Mouse (Mus musculus) leukemia stem cell, adult 10-12 weeks (primary cell): ENCODE measurements around the gene Pfkl. TPM values are rescaled to one million over a fixed set of nuclear protein-coding genes. Genes with fewer than 3 reads are reported as not detected.

ENCODE experiments used
- polyA plus RNA-seq: library from polyadenylated mRNA; stranded (reverse); fragments of >175 nt; gene quantifications from 2 replicates; pipeline ENCODE4 v1.2.3, GENCODE M21; 2012; ENCODE audit warnings: low replicate concordance

Pfkl gene
- 84.1 and 114 TPM in 2 replicates for polyA plus RNA-seq

DNA sequence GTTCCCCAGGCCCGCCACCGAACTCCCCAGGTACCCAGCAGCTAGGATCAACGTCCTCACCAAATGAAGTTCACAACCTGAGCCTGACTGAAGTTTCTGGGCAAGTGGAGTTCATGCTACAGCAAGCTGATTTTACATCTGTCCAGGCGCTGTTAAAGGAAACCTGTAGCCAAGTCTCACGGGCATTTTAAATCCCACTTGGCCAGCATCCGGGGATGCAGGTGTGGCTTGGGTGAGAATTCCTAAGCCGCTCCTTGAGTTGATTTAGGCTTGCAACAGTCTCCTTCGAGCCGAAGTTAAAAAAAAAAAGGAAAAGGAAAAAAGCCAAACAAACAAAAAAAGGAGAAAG lies at the start of gene Pfkl:
TSS of gene Pfkl (minus strand) at position 139 of the 349 bp plus-strand sequence.

GRCm38 (mm10) chr10:78043406-78043836 lies 33.5 kb upstream of the Pfkl start, which contains the start of gene Aire:
Aire (minus strand) TSS chr10:78043610.

DNA sequence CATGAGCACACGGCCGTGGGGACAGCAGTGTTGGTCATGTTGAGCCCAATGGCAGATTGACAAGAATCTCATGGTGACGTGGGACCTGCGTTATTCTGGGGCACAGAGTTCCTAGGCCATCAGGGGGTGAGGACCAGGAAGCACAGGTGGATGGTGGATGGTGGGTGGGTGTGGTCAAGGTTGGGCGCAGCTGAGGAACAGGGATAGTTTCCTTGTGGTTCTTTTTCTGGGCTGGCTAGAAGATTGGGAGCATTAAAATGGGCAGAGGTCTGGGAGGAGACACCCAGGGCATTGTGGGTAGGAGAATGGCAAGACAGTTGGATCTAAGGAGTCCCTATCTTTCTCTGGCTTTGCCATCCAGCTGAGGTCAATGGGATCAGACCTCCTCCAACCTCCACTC lies 31.8 kb upstream of the Pfkl start, which contains the start of gene Dnmt3l:
TSS of gene Dnmt3l (plus strand) at position 301 of the 400 bp plus-strand sequence.

DNA sequence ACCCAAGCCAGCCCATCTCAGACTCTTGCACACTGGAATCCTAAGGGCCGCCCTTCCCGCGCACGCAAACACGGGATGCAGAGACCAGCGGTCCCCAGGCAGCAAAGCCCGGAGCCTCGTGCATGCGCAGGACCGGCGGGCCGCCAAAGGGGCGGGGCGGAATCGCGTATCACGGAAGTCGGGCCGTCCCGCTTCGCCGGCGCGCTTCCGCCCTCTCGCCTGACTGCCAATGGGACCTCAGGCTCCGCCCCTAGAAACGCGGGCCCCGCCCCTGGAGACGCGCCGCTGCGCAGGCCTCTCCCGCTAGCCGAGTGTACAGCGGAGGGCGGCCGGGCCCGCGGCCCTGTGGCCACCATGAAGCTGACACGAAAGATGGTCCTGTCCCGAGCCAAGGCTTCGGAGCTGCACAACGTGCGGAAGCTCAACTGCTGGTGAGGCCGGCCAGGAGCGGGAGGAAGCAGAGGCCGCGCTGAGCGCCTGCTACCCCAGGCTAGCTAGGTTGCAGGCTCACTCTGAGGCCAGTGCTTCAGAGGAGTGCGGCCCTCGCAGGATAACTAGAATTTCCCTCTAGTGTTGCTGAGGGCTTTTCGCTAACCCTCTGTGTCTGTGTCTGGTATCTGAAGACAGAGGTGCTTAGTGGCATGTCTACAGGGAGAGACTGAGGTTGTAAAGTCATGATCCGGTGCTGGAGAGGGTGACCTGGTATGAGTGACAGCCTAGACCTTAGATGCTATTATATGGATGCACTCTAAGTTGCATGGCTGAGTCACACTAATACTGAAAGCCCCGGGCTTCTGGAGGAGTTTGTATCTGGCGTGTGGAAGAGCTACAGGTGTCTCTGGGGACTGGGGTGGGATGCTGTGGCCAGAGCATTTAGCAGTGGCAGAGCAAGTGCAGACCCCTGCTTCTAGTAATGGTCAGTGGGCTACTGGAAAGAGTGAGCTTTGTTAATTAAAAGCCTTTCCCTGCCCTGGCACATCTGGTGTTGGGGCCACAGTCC lies 31.2 kb downstream of the Pfkl start, which contains the start of gene 1810043G02Rik:
TSS of gene 1810043G02Rik (plus strand) at position 174 of the 1,000 bp plus-strand sequence.

DNA sequence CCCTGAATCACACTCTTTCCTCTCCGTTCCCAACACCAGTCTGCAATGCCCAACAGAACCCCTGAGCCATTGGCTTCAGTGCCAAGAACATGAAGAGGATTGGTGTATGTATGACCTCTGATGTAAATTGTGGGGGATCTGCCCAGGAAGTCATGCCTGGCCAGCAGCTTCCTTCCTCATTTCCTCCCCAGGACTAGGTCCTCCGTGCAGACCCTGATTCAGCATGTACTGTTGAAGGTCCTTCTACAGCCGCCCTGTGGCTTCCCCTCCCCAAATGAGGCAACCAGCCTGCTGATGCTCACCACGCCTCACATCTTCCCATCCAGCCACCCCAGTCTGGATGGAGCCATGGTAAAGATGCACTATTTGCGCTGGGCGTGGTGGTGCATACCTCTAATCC lies 39.4 kb downstream of the Pfkl start, which contains the start of gene Trpm2:
TSS of gene Trpm2 (minus strand) at position 83 of the 400 bp plus-strand sequence.

Other genes starting within 250 kb of the Pfkl start
- 0.28 TPM in 1 of 2 replicates, not detected in the other for gene Gm3238, start 238.8 kb downstream of the Pfkl start, polyA plus RNA-seq
- not detected in 2 replicates for gene Gm7138, start 233.1 kb downstream of the Pfkl start, polyA plus RNA-seq
- gene Gm3250, start 227.5 kb downstream of the Pfkl start, polyA plus RNA-seq, result not detected in 2 replicates
- gene Gm7137, start 221.9 kb downstream of the Pfkl start, polyA plus RNA-seq, result not detected in 2 replicates
- not detected in 2 replicates for gene Gm9639, start 215.0 kb downstream of the Pfkl start, polyA plus RNA-seq
- gene Gm19668, start 210.9 kb downstream of the Pfkl start, polyA plus RNA-seq, result not detected in 2 replicates
- gene Gm9507, start 198.2 kb downstream of the Pfkl start, polyA plus RNA-seq, result not detected in 2 replicates
- not detected in 2 replicates for gene Gm2696, start 195.4 kb downstream of the Pfkl start, polyA plus RNA-seq
- gene Krtap10-4, start 183.0 kb downstream of the Pfkl start, polyA plus RNA-seq, result not detected in 2 replicates
- gene Krtap10-10, start 174.1 kb downstream of the Pfkl start, polyA plus RNA-seq, result not detected in 2 replicates
- gene Gm36176, start 163.3 kb downstream of the Pfkl start, polyA plus RNA-seq, result not detected in 2 replicates
- not detected in 2 replicates for gene Gm10318, start 157.2 kb downstream of the Pfkl start, polyA plus RNA-seq
- gene Gm3285, start 148.1 kb downstream of the Pfkl start, polyA plus RNA-seq, result not detected in 2 replicates
- 0.09 and 0.15 TPM in 2 replicates for gene Lrrc3, start 107.5 kb downstream of the Pfkl start, polyA plus RNA-seq
- gene Trpm2, start 39.5 kb downstream of the Pfkl start, polyA plus RNA-seq, result 2.6 and 5.5 TPM in 2 replicates
- 16.9 and 22.6 TPM in 2 replicates for gene 1810043G02Rik, start 31.6 kb downstream of the Pfkl start, polyA plus RNA-seq
- 0.14 TPM in 1 of 2 replicates, not detected in the other for gene Dnmt3l, start 31.9 kb upstream of the Pfkl start, polyA plus RNA-seq
- 1.5 and 1.6 TPM in 2 replicates for gene Aire, start 33.5 kb upstream of the Pfkl start, polyA plus RNA-seq
- gene Icosl, start 59.2 kb upstream of the Pfkl start, polyA plus RNA-seq, result 2.5 and 30.0 TPM in 2 replicates
- 50.2 and 67.1 TPM in 2 replicates for gene D10Jhu81e, start 159.7 kb upstream of the Pfkl start, polyA plus RNA-seq
- 7.0 and 12.9 TPM in 2 replicates for gene Pwp2, start 175.1 kb upstream of the Pfkl start, polyA plus RNA-seq
- 91.7 and 130 TPM in 2 replicates for gene Trappc10, start 234.6 kb upstream of the Pfkl start, polyA plus RNA-seq